Mouse (Mus musculus) heart, embryonic 16.5 days (tissue): ENCODE measurements around the gene Car6. TPM values are rescaled to one million over a fixed set of nuclear protein-coding genes. Genes with fewer than 3 reads are reported as not detected.

Experiments
- ATAC-seq: fragments of 200-750 bp; cut with Nextera tagmentation; replicated peaks from 2 replicates; pipeline ENCODE4 v1.8.0; 2017; ENCODE audit warnings: moderate number of reproducible peaks; ENCODE audit not compliant: insufficient read depth, low FRiP score; ENCODE audit errors: extremely low read depth
- H3K27ac ChIP-seq: fragments of 300-500 bp; sonication (generic); 2 replicates; pipeline ENCODE4 v1.5.1; 2014; ENCODE audit warnings: mild to moderate bottlenecking, low read length, control low read depth, moderate library complexity
- H3K27me3 ChIP-seq: fragments of 300-500 bp; sonication (generic); 2 replicates; pipeline ENCODE4 v1.6.1; 2014; ENCODE audit warnings: low read length, mixed read lengths; ENCODE audit not compliant: control insufficient read depth, insufficient read depth
- H3K36me3 ChIP-seq: fragments of 300-500 bp; sonication (generic); 2 replicates; pipeline ENCODE4 v1.6.1; 2014; ENCODE audit not compliant: control insufficient read depth, insufficient read depth
- H3K4me1 ChIP-seq: fragments of 300-500 bp; sonication (generic); 2 replicates; pipeline ENCODE4 v1.6.1; 2014; ENCODE audit warnings: low read length, mixed read lengths; ENCODE audit not compliant: control insufficient read depth, insufficient read depth
- H3K4me2 ChIP-seq: fragments of 300-500 bp; sonication (generic); 2 replicates; pipeline ENCODE4 v1.6.1; 2014; ENCODE audit warnings: low read depth, mild to moderate bottlenecking, control low read depth, low read length
- H3K4me3 ChIP-seq: fragments of 300-500 bp; sonication (generic); 2 replicates; pipeline ENCODE4 v1.5.1; 2014; ENCODE audit warnings: mild to moderate bottlenecking, control low read depth, low read length
- H3K9ac ChIP-seq: fragments of 300-500 bp; sonication (generic); 2 replicates; pipeline ENCODE4 v1.6.1; 2014; ENCODE audit warnings: low read length, control low read depth
- H3K9me3 ChIP-seq: fragments of 300-500 bp; sonication (generic); replicated peaks from 2 replicates; pipeline ENCODE4 v1.6.1; 2016; ENCODE audit warnings: low read length; ENCODE audit not compliant: control insufficient read depth
- WGBS: fragments of 180-500 bp; shearing (Covaris S2); extraction: QIAGEN DNeasy Blood & Tissue Kit; methylation state at CpG from one replicate; pipeline ENCODE4 v1.1.7; 2014; 5-methylcytosine and 5-hydroxymethylcytosine counted together
- polyA plus RNA-seq: library from polyadenylated mRNA; unstranded; fragments of >200 nt; fragmentation: Nextera tagmentation; extraction: Ambion mirVana; gene quantifications from 2 replicates; pipeline ENCODE4 v1.2.1, GENCODE M21; 2015

The Car6 gene
- polyA plus RNA-seq, 1 experiment from 2014 or later: not detected

DNA sequence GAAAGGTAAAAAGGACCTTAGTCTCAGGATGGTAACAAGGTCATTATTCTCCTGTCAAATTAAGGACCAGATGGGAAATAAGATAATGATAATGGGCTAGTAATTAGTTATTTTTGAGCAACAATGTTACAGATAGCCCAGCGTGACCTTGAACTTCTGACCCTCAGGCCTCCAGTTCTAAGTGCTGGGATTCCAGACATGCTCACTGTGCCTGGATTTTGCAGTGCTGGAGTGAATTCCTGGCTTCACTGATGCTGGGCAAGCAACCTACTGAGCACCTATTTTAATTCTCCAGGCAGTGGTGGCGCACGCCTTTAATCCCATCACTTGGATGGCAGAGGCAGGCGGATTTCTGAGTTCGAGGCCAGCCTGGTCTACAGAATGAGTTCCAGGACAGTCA is 8.6 kb upstream of the Car6 start:
- ATAC-seq: no peak
- Histone ChIP-seq H3K9ac (no peak overlapping the region), H3K36me3 (no peaks in the 10 kb centered on the region), H3K4me2 (no peak overlapping the region), H3K9me3 (no peaks in the 10 kb centered on the region), H3K4me3 (no peak overlapping the region), H3K27ac (no peak overlapping the region), H3K4me1 (peaks cover 7% of the 10 kb centered on the region), H3K27me3 (no peaks in the 10 kb centered on the region)
- 93% methylated on average over 5 of the region's 5 CpGs for whole genome bisulfite sequencing

GRCm38 (mm10) chr4:150204877-150205276 is 3.7 kb upstream of the Car6 start:
- H3K27me3 ChIP-seq: no peaks in the 10 kb centered on the region
- no peaks in the 10 kb centered on the region for H3K9me3 ChIP-seq
- no peak overlapping the region for H3K4me2 ChIP-seq
- 58% methylated on average over 3 of the region's 3 CpGs for WGBS
- no peak for ATAC-seq
- H3K4me3 ChIP-seq: no peak overlapping the region
- no peaks in the 10 kb centered on the region for H3K36me3 ChIP-seq
- H3K9ac ChIP-seq: no peak overlapping the region
- H3K27ac ChIP-seq: no peak overlapping the region
- H3K4me1 ChIP-seq: no peaks in the 10 kb centered on the region

DNA sequence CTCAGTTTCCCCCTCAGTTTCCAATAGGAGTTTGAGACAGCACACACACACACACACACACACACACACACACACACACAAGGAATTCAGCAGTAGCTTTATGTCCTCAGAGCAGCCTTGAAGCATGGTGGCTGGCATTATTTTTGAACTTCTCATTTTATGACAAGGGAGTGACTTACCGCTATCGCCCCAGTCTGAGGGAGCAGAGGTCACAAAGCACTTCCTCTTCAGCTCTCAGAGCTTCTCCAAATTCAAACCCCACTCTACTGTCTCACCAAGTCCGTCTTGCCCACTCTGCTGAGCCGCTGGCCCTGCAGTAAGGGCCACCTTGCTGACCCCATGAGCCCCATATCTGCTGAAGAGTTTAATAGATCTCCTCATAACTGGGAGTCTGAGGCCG is 1.6 kb upstream of the Car6 start:
- Histone ChIP-seq H3K27ac (no peak overlapping the region), H3K9me3 (no peaks in the 10 kb centered on the region), H3K4me3 (no peak overlapping the region), H3K4me2 (no peak overlapping the region), H3K4me1 (no peaks in the 10 kb centered on the region), H3K36me3 (no peaks in the 10 kb centered on the region), H3K9ac (no peak overlapping the region), H3K27me3 (no peaks in the 10 kb centered on the region)
- ATAC-seq: no peak
- WGBS: 84% methylated on average over 5 of the region's 5 CpGs

GRCm38 (mm10) chr4:150198268-150198667 is 2.9 kb downstream of the Car6 start:
- H3K4me3 ChIP-seq: no peak overlapping the region
- H3K27me3 ChIP-seq: no peaks in the 10 kb centered on the region
- H3K9me3 ChIP-seq: no peaks in the 10 kb centered on the region
- no peak overlapping the region for H3K27ac ChIP-seq
- no peaks in the 10 kb centered on the region for H3K36me3 ChIP-seq
- no peak for ATAC-seq
- H3K4me2 ChIP-seq: no peak overlapping the region
- WGBS: 60% methylated on average over 9 of the region's 9 CpGs
- H3K9ac ChIP-seq: no peak overlapping the region
- no peaks in the 10 kb centered on the region for H3K4me1 ChIP-seq

DNA sequence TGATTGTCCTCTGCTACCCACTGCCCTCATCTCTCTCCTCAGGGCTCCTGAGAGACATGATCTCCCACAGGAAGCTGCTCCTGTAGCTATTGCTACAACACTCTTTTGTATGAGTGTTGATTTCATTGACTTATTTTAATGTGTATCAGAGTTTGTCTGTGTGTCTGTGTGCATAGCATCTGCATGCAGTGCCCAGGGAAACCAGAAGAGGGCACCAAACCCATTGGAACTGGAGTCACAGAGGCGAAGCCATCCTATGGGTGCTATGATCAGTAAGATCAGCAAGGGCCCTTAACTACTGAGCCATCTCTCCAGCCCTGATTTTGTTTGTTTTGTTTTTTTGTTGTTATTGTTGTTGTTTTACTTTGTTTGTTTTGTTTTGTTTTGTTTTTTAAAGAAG is 7.2 kb downstream of the Car6 start:
- no peak overlapping the region for H3K4me2 ChIP-seq
- H3K27me3 ChIP-seq: no peaks in the 10 kb centered on the region
- H3K9ac ChIP-seq: no peak overlapping the region
- no peaks in the 10 kb centered on the region for H3K4me1 ChIP-seq
- 43% methylated on average over 1 of the region's 1 CpGs for WGBS
- no peaks in the 10 kb centered on the region for H3K9me3 ChIP-seq
- H3K36me3 ChIP-seq: no peaks in the 10 kb centered on the region
- H3K27ac ChIP-seq: no peak overlapping the region
- ATAC-seq: no peak
- no peak overlapping the region for H3K4me3 ChIP-seq

- Histone ChIP-seq H3K27me3 (no peaks in the 10 kb centered on the region), H3K9me3 (no peaks in the 10 kb centered on the region), H3K4me3 (no peak overlapping the region), H3K27ac (no peak overlapping the region), H3K36me3 (no peaks in the 10 kb centered on the region), H3K9ac (no peak overlapping the region), H3K4me2 (no peak overlapping the region), H3K4me1 (no peaks in the 10 kb centered on the region)
- no peak for ATAC-seq
- whole genome bisulfite sequencing: 71% methylated on average over 6 of the region's 6 CpGs
Observed at GRCm38 (mm10) chr4:150192199-150192598, 8.9 kb downstream of the Car6 start.

- 42% methylated on average over 11 of the region's 11 CpGs for WGBS
- no peaks in the 10 kb centered on the region for H3K36me3 ChIP-seq
- no peak overlapping the region for H3K27ac ChIP-seq
- no peaks in the 10 kb centered on the region for H3K4me1 ChIP-seq
- H3K9ac ChIP-seq: no peak overlapping the region
- H3K9me3 ChIP-seq: no peaks in the 10 kb centered on the region
- H3K4me3 ChIP-seq: no peak overlapping the region
- no peak overlapping the region; the same call in 1 of the 2 replicates for H3K4me2 ChIP-seq
- H3K27me3 ChIP-seq: no peaks in the 10 kb centered on the region
- ATAC-seq: no peak
Observed at GRCm38 (mm10) chr4:150188236-150188635, 12.9 kb downstream of the Car6 start.

- 87% methylated on average over 7 of the region's 7 CpGs for WGBS
- Histone ChIP-seq H3K4me1 (peaks cover 4% of the 10 kb centered on the region; the same call in 1 of the 2 replicates), H3K27ac (no peak overlapping the region), H3K4me2 (no peak overlapping the region), H3K9me3 (no peaks in the 10 kb centered on the region), H3K4me3 (no peak overlapping the region), H3K27me3 (no peaks in the 10 kb centered on the region), H3K9ac (no peak overlapping the region), H3K36me3 (no peaks in the 10 kb centered on the region)
- no peak for ATAC-seq
Observed at GRCm38 (mm10) chr4:150181304-150181703, 19.8 kb downstream of the Car6 start.

GRCm38 (mm10) chr4:150178131-150178530 is 23.0 kb downstream of the Car6 start:
- no peak for ATAC-seq
- Histone ChIP-seq H3K9ac (no peak overlapping the region), H3K4me2 (no peak overlapping the region), H3K9me3 (no peaks in the 10 kb centered on the region), H3K27ac (no peak overlapping the region), H3K27me3 (no peaks in the 10 kb centered on the region), H3K36me3 (no peaks in the 10 kb centered on the region), H3K4me3 (no peak overlapping the region), H3K4me1 (peaks cover 4% of the 10 kb centered on the region; the same call in 1 of the 2 replicates)
- WGBS: 58% methylated on average over 4 of the region's 4 CpGs

DNA sequence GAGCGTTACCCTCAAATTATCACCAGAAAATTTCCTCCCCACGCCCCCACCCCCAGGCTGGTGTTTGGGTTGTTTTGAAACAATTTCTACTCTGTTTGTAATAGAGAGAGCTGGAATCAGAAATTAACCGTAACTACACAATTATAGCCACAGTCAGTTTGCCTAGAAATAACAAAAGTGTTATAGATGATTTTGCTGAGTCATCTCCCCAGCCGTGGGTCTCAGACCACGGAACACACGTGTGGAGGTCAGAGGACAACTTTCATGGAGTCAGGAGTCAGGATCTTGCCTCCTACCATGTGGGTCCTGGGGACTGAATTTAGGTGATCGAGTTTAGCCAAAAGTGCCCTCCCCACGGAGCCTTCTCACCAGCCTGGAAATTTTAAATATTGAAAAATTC is 24.0 kb downstream of the Car6 start:
- no peaks in the 10 kb centered on the region for H3K27me3 ChIP-seq
- H3K4me3 ChIP-seq: no peak overlapping the region
- no peak overlapping the region for H3K27ac ChIP-seq
- no peak overlapping the region for H3K4me2 ChIP-seq
- peaks cover 4% of the 10 kb centered on the region; the same call in 1 of the 2 replicates for H3K4me1 ChIP-seq
- H3K36me3 ChIP-seq: no peaks in the 10 kb centered on the region
- ATAC-seq: no peak
- H3K9me3 ChIP-seq: no peaks in the 10 kb centered on the region
- no peak overlapping the region for H3K9ac ChIP-seq
- WGBS: 74% methylated on average over 8 of the region's 8 CpGs
